Mouse (Mus musculus) heart, postnatal 14 days (tissue): ENCODE results near the gene Cdhr5. TPM values are rescaled to one million over a fixed set of nuclear protein-coding genes. Genes with fewer than 3 reads are reported as not detected.

ENCODE experiments used
- DNase-seq, 2 experiments: peaks; one replicate each; pipeline ENCODE4 v3.0.0; 2021 to 2022
- intact Hi-C: fragments of 180-260 bp; cut with DNase I; formaldehyde crosslinking; loops from one replicate; pipeline ENCODE4 v1.15.1; 2025
- microRNA-seq, 2 experiments: library from miRNA; unstranded; fragments of <30 nt; microRNA quantifications; one replicate each; pipeline ENCODE4 v1.2.0; 2021 to 2022
- total RNA-seq, 2 experiments: library from RNA; stranded (reverse); gene quantifications; 2 replicates each; pipeline ENCODE4 v1.2.3; 2021

Gene Cdhr5
- total RNA-seq, 2 experiments from 2014 or later: not detected

DNA sequence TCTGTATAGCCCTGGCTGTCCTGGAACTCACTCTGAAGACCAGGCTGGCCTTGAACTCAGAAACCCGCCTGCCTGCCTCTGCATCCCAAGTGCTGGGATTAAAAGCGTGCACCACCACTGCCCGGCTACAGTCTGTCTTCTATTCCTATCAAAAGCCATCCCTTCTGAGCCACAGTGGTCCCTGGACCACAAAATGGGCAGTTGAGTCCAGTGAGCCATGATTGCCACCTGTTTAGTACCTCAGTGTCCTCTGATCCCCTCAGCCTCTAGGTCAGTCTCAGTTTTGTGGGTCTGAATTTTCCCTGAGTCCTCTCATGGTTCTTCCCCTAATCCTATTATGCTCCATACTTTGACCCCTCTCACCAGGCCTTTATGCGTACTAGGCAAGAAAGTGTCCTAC lies 48.8 kb downstream of the Cdhr5 start:
- no peak for DNase-seq

DNA sequence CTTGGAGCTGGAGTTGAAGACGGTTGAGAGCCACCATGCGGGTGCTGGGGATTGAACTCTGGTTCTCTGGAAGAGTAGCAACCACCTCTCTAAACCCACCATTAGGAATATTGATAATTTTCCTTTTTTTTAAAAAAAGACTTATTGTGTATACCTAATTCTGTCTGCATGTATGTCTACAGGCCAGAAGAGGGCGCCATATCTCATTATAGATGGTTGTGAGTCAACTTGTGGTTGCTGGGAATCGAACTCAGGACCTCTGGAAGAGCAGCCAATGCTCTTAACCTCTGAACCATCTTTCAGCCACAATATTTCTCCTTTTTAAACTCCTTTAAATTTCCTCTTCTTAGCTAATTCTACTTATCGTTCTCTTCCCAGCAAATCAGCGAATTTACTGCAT lies 50.1 kb downstream of the Cdhr5 start:
- intact Hi-C loops: loop anchor here (5.0 to 10.0 kb wide), 2 partner anchors 62 to 136 kb away; no protein-coding TSS in a partner anchor

More for the DNA sequence above, 48.8 kb downstream of the Cdhr5 start:
- intact Hi-C loops: loop anchor here (5.0 to 10.0 kb wide), 2 partner anchors 63 to 135 kb away; no protein-coding TSS in a partner anchor

GRCm38 (mm10) chr7:141222696-141223215 lies 53.8 kb downstream of the Cdhr5 start:
- intact Hi-C loops: loop anchor here (10.0 kb wide), 1 partner anchor 58 kb away; no protein-coding TSS in a partner anchor
- no peak for DNase-seq

More for the DNA sequence above, 50.1 kb downstream of the Cdhr5 start:
- no peak for DNase-seq

GRCm38 (mm10) chr7:141222126-141222467 lies 54.5 kb downstream of the Cdhr5 start:
- no peak for DNase-seq
- intact Hi-C loops: loop anchor here (10.0 kb wide), 1 partner anchor 57 kb away; no protein-coding TSS in a partner anchor

DNA sequence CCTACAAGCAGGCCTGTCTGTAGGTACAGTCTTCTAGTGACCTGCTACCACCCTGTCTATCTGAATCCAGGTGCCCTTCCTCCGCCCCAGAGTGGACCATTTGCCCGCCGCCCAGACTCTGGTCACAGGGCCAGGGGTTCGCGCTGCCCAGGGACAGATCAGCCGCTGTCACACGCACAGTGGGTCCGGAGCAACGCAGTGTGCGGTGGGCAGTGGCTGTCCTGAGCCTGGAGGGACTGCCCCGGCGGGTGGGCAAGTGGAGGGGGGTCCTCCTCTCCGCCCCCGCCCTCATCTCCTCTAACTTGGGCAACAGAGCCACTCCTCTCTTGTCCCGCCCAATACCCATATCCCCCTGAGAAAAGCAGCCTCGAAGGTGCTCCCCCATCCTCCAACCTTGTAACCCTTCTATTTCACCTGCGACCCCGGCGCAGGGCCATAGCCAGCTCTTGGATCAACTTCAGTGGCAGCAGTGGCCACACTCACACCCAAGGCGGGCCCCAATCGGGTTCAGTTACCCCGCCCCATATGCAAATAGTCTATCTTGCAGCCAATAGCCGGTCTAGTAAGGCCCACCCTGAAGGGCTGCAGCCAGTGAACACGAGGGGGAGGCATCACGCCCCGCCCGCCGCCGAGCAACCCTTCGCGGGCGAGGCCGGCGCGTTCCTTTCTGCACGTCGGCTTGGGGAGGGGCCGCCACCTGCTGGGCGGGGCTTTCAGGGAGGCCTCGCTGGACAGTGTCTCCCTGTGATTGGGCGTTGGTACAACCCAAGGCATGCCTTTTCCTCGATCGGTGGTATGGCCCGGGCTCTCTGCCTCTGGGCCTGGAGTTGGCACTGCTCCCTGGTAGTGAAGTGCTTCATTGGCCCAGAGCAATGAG lies 55.1 kb downstream of the Cdhr5 start:
- DNase-seq: peak; percentile 96
- intact Hi-C loops: loop anchor here (10.0 kb wide), 1 partner anchor 57 kb away; no protein-coding TSS in a partner anchor

DNA sequence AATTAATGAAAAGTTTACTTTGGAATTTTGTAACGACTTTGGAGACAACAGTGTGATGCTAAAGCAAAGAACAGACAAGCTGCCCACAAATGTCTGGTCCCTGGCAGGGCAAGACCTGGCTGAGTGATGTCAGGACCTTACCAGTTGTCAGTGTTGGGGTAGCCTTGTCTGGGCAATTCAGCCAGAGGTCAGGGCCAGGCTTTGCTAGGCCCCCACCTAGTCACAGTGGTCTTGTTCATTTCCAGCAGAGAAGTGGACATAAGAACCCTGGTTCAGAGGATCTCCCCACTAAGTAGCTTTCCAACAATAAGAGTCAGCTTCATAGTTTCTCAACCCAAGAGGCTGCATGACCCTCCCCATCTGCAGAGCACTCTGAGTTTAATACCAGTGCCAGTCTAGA lies 56.2 kb downstream of the Cdhr5 start:
- no peak for DNase-seq
- intact Hi-C loops: loop anchor here (10.0 kb wide), 1 partner anchor 56 kb away; no protein-coding TSS in a partner anchor

- intact Hi-C loops: loop anchor here (10.0 kb wide), 1 partner anchor 55 kb away; no protein-coding TSS in a partner anchor
- DNase-seq: no peak
Observed at GRCm38 (mm10) chr7:141219558-141220099, 57.0 kb downstream of the Cdhr5 start.

Small RNA genes lying within 50 kb of the gene (microRNA-seq; reads per million reads assigned to microRNA genes)
- 65.8 to 504 reads per million in 2 experiments for gene Mir210

Other genes starting within 250 kb of the Cdhr5 start
- gene Gm17387, start 247.7 kb downstream of the Cdhr5 start, total RNA-seq: not detected
- gene B4galnt4, start 215.7 kb downstream of the Cdhr5 start, total RNA-seq: under 1 TPM; 0.07 to 0.14 TPM
- under 1 TPM; 0.43 to 0.95 TPM for gene Pkp3, start 198.6 kb downstream of the Cdhr5 start, total RNA-seq
- gene Sigirr, start 176.2 kb downstream of the Cdhr5 start, total RNA-seq: 1 to 10 TPM; 8.0 to 8.1 TPM
- gene Ano9, start 159.0 kb downstream of the Cdhr5 start, total RNA-seq: under 1 TPM; 0.10 to 0.29 TPM
- 10 to 100 TPM; 35.9 to 38.7 TPM for gene Ptdss2, start 154.4 kb downstream of the Cdhr5 start, total RNA-seq
- 10 to 100 TPM; 60.8 to 70.2 TPM for gene Rnh1, start 103.9 kb downstream of the Cdhr5 start, total RNA-seq
- gene Hras, start 82.8 kb downstream of the Cdhr5 start, total RNA-seq: 100 to 1,000 TPM; 101 to 104 TPM
- 1 to 10 TPM; 2.6 to 3.6 TPM for gene Lrrc56, start 82.6 kb downstream of the Cdhr5 start, total RNA-seq
- not detected for gene Lmntd2, start 62.7 kb downstream of the Cdhr5 start, total RNA-seq
- gene Rassf7, start 60.9 kb downstream of the Cdhr5 start, total RNA-seq: 1 to 10 TPM; 1.2 to 1.5 TPM
- 10 to 100 TPM; 43.4 to 44.3 TPM for gene Phrf1, start 48.0 kb downstream of the Cdhr5 start, total RNA-seq
- 1 to 10 TPM; 1.6 to 1.7 TPM for gene Irf7, start 10.3 kb downstream of the Cdhr5 start, total RNA-seq
- not detected for gene Sct, start 2.3 kb upstream of the Cdhr5 start, total RNA-seq
- gene Drd4, start 15.2 kb upstream of the Cdhr5 start, total RNA-seq: not detected
- gene Deaf1, start 50.9 kb upstream of the Cdhr5 start, total RNA-seq: 10 to 100 TPM; 20.0 to 22.1 TPM
- gene Tmem80, start 51.0 kb upstream of the Cdhr5 start, total RNA-seq: 10 to 100 TPM; 13.6 to 16.1 TPM
- gene Eps8l2, start 62.1 kb upstream of the Cdhr5 start, total RNA-seq: 1 to 10 TPM; 2.7 to 3.0 TPM
- 100 to 1,000 TPM; 125 to 126 TPM for gene Taldo1, start 115.4 kb upstream of the Cdhr5 start, total RNA-seq
- 10 to 100 TPM; 12.5 to 13.3 TPM for gene Gatd1, start 137.3 kb upstream of the Cdhr5 start, total RNA-seq
- 1 to 10 TPM; 1.5 to 1.7 TPM for gene Cend1, start 152.7 kb upstream of the Cdhr5 start, total RNA-seq
- 10 to 100 TPM; 65.5 to 67.6 TPM for gene Slc25a22, start 161.1 kb upstream of the Cdhr5 start, total RNA-seq
- gene Pidd1, start 167.2 kb upstream of the Cdhr5 start, total RNA-seq: 1 to 10 TPM; 1.1 to 1.2 TPM
- 100 to 1,000 TPM; 876 to 946 TPM for gene Rplp2, start 170.6 kb upstream of the Cdhr5 start, total RNA-seq
- 100 to 1,000 TPM; 351 to 430 TPM for gene Pnpla2, start 178.4 kb upstream of the Cdhr5 start, total RNA-seq
- gene Cracr2b, start 184.3 kb upstream of the Cdhr5 start, total RNA-seq: 10 to 100 TPM; 25.2 to 27.9 TPM
- 100 to 1,000 TPM; 258 to 268 TPM for gene Cd151, start 190.6 kb upstream of the Cdhr5 start, total RNA-seq
- 10 to 100 TPM; 69.8 to 71.4 TPM for gene Polr2l, start 198.3 kb upstream of the Cdhr5 start, total RNA-seq
- gene Tspan4, start 198.5 kb upstream of the Cdhr5 start, total RNA-seq: 10 to 100 TPM; 24.0 to 31.2 TPM